Mouse (Mus musculus): ENCODE measurements around the gene Ajm1. TPM values are rescaled to one million over a fixed set of nuclear protein-coding genes. Genes with fewer than 3 reads are reported as not detected.

The Ajm1 gene
- polyA plus RNA-seq (2015; fragmentation: Nextera tagmentation; extraction: Ambion mirVana): 0.05 TPM in 1 of 2 replicates, not detected in the other

DNA sequence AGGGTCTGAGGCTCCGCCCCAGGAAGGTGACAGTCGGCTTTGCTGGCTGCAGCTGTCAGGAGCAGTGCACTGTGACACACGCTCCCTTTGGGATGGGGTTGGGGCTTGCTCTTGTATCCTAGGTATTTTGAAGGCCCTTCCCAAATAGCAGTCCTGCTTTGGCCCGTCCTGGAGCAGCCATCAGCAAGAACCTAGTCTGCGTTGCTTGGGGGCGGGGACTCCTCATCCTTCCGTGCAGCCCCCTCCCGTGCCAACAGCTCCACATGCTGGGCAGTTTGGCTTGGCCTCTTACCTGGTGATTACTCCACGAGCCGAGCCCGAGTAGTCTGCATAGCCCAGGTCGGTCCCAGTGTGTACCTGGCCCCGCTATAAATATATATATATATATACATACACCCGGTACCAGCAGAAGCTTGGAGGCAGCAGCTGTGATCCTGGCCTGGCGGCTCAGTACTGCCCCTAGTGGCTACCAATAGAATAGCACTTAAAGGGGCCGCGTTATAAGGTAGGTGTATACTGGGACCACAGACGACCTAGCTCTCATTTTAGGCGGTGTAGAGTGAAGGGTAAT is at the start of gene Ajm1:
Ajm1 (minus strand) TSS at position 464 of the 571 bp plus-strand sequence.

DNA sequence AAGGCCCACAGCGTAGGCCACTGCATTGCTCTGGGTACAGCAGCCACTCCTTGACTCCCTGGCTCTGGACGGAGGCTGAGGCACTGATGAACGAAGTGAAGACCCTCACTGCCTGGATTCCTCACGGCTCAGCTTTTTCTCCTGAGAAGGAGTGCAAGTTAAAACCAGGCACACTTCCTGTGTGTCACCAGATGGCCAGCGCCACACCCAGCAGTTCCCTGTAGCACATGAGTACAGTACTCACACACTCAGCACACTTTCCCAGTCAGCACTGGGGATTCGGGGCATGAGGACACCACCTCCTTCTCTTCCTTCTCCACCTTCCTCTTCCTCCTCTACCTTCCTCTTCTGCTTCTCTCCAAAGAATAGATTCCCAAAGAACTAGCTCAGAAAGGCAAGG is 46.3 kb upstream of the Ajm1 start, which contains the start of gene Fcna:
Fcna (minus strand) TSS at position 220 of the 400 bp plus-strand sequence.

DNA sequence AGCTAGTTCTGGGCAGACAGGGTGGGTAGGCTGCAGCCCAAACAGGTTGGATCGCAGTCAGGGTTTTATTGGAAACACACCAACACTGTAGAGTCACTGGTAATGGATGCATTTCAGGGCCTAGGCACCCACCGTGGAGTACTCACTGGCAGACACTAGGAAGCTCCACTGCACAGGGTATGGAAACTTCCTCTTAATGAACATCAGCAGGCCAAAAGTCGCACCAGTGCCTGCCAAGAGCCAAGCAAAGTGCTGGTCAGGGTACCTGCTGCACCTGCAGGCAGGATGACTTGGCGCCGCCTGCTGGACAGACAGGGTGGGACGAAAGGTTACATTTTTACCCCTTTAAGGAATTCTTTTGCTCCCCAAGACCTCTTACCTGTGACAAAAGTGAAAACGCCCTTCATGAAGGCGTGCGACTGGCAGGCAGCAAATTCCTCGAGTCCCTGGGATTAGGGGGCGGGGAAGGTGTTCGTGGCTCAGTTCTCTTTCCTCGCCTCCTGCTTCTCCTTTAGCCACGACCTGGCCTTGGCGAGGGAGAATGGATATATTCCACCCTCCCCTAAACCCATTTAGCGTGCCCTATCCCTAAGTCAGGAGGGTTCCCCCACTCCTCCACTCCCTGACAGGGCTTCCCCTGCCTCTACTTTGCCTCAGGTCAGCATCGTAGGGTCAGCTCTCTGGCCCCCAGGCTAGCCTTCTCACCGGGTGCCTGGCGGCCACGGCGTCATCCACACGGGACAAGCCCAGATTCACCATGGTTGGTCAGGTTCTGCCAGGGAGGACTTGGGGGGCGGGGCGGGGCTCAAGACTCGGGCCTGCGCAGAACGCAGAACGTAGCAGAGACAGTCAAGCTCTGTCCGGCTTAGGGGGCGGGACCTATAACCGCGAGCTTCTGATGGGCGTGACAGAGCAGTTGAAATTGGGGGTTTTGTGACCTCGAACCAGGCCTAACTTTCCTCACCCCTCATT is 40.0 kb upstream of the Ajm1 start, which contains the start of gene Tmem141:
Tmem141 (minus strand) TSS at position 777 of the 972 bp plus-strand sequence.

DNA sequence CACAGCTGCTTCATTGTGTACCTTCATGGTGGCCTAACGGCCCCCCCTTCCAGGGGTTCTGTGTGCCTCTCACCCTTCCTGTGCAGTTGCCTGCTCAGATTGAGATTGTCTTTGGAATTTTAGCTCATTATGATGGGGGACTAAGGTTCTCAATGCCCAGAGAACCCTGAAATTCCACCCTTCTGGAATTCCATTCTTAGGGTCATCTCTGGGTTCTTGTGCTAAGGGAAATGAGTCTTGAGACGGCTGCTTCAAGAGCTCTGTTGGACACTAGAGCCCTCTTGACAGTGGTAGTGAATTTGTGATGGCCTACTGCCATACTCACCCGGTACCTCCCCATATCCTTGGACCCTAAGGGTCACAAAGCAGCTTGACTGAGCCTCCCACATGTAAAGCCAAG is 36.0 kb upstream of the Ajm1 start, which contains the start of gene Ccdc183:
Ccdc183 (minus strand) TSS at position 101 of the 400 bp plus-strand sequence.

DNA sequence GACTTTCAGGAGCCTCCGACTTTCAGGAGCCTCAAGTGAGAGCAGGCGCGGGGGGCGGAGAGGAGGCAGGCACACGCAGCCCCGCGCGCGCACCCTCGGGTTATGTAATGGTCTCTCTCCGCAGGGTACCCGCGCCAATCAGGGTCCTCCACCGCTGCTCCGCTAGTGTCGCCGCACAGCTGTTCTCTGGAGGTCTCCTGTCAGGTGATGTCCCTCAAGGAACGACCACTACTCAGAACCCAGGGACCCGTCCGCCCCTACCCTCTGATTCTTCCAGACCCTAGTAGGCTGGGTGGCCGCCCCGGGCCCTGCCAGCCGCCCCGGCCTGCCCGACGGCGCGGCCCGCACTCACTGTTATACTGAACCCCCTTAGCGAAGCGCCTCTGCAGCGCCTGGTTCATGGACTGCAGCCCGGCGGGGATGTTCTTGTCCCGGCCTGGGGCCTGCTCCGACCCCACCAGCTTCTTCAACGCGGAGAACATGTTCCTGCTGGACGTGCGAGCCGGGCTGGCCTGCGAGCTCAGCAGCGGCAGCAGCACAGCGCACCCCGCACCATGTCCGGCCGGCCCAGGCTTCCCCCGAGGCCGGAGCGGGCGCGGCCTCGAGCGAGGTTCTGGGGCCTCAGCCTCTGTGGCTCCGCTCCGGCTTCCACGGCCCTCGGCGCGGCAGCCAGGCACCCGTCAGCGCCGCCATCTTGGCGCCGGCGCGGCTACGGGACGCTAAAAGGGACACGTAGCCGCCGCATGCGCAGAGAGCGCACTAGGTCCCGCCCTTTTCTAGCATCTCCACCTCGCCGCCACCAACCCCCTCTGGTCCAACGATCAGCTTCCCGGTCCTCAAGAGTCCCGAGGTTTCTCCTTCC is 26.4 kb upstream of the Ajm1 start, which contains the start of gene Rabl6:
Rabl6 (minus strand) TSS at position 761 of the 862 bp plus-strand sequence.

DNA sequence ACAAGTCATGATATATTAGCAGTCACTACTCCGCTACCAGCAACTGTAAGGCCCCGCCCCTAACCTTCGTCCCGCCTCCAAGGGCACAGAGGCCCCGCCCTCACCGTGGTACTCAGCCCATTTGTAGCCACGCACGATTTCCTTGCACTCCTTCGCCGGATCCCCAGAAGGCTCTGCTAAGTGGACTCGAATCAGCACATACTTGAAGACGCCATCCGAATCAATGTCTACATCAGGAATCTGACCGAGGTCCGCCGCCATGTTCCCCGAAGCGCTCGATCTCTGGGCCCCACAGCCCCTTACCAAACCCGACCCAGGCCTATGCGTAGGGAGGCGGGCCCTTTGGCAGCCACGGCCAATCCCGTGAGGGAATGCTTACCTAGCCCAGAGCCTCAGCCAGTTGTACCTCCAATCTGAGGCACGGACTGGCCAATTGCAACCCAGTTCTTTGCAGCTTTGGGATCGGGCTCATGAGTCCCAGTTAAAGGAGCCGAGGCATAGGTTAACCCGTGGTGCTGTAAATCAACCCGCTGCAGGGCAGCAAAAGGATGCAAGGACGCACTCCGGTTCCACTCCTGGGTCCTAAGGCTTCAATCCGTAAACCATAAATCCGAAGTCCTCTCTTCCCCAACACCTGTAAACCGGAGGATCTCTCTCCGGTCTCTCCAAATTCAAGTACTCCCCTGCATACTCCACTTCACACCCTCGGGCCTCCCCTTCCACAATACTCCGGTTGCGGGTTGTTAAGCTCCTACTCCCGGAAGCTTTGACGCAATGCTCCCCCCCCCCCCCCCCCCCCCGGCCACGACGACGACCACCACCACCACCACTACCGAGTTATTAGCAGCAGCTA is 6.8 kb downstream of the Ajm1 start, which contains the start of the genes Mamdc4 and Phpt1:
Mamdc4 (minus strand) TSS at position 267 of the 853 bp plus-strand sequence.
Phpt1 (minus strand) TSS at position 646 of the 853 bp plus-strand sequence.

DNA sequence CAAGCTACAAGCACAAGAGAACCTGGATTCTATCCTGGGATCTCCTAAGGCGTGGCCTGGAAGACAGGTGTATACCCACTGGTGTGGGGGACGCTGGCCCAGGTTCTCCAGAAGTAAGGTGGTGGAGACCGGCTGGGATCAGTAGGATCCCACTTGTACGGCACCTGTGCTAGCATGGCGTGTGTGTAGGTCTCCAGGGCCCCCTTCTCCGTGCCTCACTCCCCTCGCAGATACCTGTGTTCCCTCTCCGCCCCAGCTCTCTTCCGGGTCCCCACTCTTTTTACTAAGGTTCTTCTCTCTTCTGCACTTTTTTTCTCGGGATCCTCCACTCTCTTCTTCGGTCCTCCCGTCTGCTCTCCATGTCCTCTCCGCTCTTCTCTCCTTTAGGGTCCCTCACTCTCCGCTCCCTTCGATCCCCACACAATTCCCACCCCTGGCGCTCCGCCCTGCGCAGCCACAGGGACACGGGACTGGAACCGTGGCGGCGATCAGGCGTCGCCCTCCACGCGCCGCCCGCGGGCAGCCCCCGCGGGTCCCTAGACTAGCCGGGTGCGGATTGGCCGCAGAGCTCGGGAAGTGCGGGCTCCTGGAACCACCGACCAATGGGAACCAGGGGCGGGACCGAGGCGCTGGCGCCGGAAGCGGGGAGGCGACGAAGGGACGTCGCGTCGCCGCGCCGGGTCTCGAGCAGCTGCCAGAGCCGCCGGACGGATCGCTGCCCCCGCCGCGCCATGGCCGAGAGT is 24.2 kb downstream of the Ajm1 start, which contains the start of gene Edf1:
Edf1 (plus strand) TSS at position 627 of the 743 bp plus-strand sequence.

DNA sequence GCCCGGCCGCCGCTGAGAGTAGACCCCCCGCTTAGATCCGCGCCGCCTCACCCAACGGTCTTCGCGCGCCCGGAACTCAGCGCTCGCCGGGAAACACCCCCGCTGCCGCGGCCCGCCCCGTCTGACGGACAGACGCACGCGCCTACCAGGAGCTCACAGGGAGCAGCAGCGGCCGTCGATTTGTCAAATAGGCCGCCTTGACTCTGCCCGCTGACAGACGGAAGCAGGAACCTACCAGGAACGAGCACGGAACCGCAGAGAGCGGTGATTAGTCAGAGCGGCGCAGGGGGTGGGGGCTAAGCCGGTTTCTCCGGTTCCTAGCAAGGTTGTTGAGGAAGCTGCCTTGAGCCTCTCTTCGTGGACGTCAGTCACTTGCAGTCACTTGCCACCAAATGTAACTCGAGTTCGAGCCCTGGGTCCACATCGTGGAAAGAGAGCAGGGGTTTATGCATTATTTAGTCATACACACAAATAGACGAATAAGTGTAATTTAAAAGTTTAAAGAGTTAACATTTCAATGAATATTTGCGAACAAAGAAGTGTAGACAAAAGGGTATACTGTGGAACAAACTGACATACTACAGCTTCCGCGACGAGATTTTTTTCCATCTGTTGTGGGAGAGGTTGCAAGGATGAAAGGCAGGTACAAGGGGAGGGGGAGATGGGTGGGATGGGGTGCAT is 34.6 kb downstream of the Ajm1 start, which contains the start of gene Traf2:
Traf2 (minus strand) TSS at position 130 of the 681 bp plus-strand sequence.

Other genes with a start within 250 kb of the Ajm1 start
- 32.5 and 37.0 TPM in 2 replicates for gene Man1b1, start 249.4 kb downstream of the Ajm1 start, polyA plus RNA-seq (2015; fragmentation: Nextera tagmentation; extraction: Ambion mirVana)
- gene Dpp7, start 225.4 kb downstream of the Ajm1 start, polyA plus RNA-seq (2015; fragmentation: Nextera tagmentation; extraction: Ambion mirVana): 13.1 and 14.8 TPM in 2 replicates
- gene Uap1l1, start 216.1 kb downstream of the Ajm1 start, polyA plus RNA-seq (2015; fragmentation: Nextera tagmentation; extraction: Ambion mirVana): 34.1 and 37.0 TPM in 2 replicates
- gene Sapcd2, start 209.4 kb downstream of the Ajm1 start, polyA plus RNA-seq (2015; fragmentation: Nextera tagmentation; extraction: Ambion mirVana): 5.6 and 5.9 TPM in 2 replicates
- 38.2 and 39.1 TPM in 2 replicates for gene Entpd2, start 185.9 kb downstream of the Ajm1 start, polyA plus RNA-seq (2015; fragmentation: Nextera tagmentation; extraction: Ambion mirVana)
- 58.9 and 59.9 TPM in 2 replicates for gene Npdc1, start 182.4 kb downstream of the Ajm1 start, polyA plus RNA-seq (2015; fragmentation: Nextera tagmentation; extraction: Ambion mirVana)
- 0.08 TPM in 1 of 2 replicates, not detected in the other for gene Fut7, start 158.5 kb downstream of the Ajm1 start, polyA plus RNA-seq (2015; fragmentation: Nextera tagmentation; extraction: Ambion mirVana)
- 1.5 and 1.6 TPM in 2 replicates for gene Abca2, start 153.1 kb downstream of the Ajm1 start, polyA plus RNA-seq (2015; fragmentation: Nextera tagmentation; extraction: Ambion mirVana)
- gene Clic3, start 124.9 kb downstream of the Ajm1 start, polyA plus RNA-seq (2015; fragmentation: Nextera tagmentation; extraction: Ambion mirVana): 10.4 and 12.0 TPM in 2 replicates
- 34.9 and 35.2 TPM in 2 replicates for gene Paxx, start 120.7 kb downstream of the Ajm1 start, polyA plus RNA-seq (2015; fragmentation: Nextera tagmentation; extraction: Ambion mirVana)
- 0.47 and 0.68 TPM in 2 replicates for gene Ptgds, start 111.7 kb downstream of the Ajm1 start, polyA plus RNA-seq (2015; fragmentation: Nextera tagmentation; extraction: Ambion mirVana)
- not detected in 2 replicates for gene Lcn12, start 87.8 kb downstream of the Ajm1 start, polyA plus RNA-seq (2015; fragmentation: Nextera tagmentation; extraction: Ambion mirVana)
- gene Fbxw5, start 81.0 kb downstream of the Ajm1 start, polyA plus RNA-seq (2015; fragmentation: Nextera tagmentation; extraction: Ambion mirVana): 68.9 and 70.0 TPM in 2 replicates
- gene C8g, start 80.0 kb downstream of the Ajm1 start, polyA plus RNA-seq (2015; fragmentation: Nextera tagmentation; extraction: Ambion mirVana): 1.8 and 3.6 TPM in 2 replicates
- 15.1 and 15.8 TPM in 2 replicates for gene Traf2, start 34.8 kb downstream of the Ajm1 start, polyA plus RNA-seq (2015; fragmentation: Nextera tagmentation; extraction: Ambion mirVana)
- 285 and 297 TPM in 2 replicates for gene Edf1, start 23.9 kb downstream of the Ajm1 start, polyA plus RNA-seq (2015; fragmentation: Nextera tagmentation; extraction: Ambion mirVana)
- 0.19 and 1.1 TPM in 2 replicates for gene Mamdc4, start 6.9 kb downstream of the Ajm1 start, polyA plus RNA-seq (2015; fragmentation: Nextera tagmentation; extraction: Ambion mirVana)
- 78.4 and 95.7 TPM in 2 replicates for gene Phpt1, start 6.5 kb downstream of the Ajm1 start, polyA plus RNA-seq (2015; fragmentation: Nextera tagmentation; extraction: Ambion mirVana)
- gene Rabl6, start 26.8 kb upstream of the Ajm1 start, polyA plus RNA-seq (2015; fragmentation: Nextera tagmentation; extraction: Ambion mirVana): 31.5 and 33.2 TPM in 2 replicates
- gene Ccdc183, start 35.9 kb upstream of the Ajm1 start, polyA plus RNA-seq (2015; fragmentation: Nextera tagmentation; extraction: Ambion mirVana): 0.23 and 0.37 TPM in 2 replicates
- 61.4 and 62.3 TPM in 2 replicates for gene Tmem141, start 40.2 kb upstream of the Ajm1 start, polyA plus RNA-seq (2015; fragmentation: Nextera tagmentation; extraction: Ambion mirVana)
- 55.5 and 333 TPM in 2 replicates for gene Fcna, start 46.3 kb upstream of the Ajm1 start, polyA plus RNA-seq (2015; fragmentation: Nextera tagmentation; extraction: Ambion mirVana)
- 1.5 and 2.1 TPM in 2 replicates for gene Lcn8, start 71.4 kb upstream of the Ajm1 start, polyA plus RNA-seq (2015; fragmentation: Nextera tagmentation; extraction: Ambion mirVana)
- not detected in 2 replicates for gene Lcn5, start 76.2 kb upstream of the Ajm1 start, polyA plus RNA-seq (2015; fragmentation: Nextera tagmentation; extraction: Ambion mirVana)
- gene Lcn6, start 95.0 kb upstream of the Ajm1 start, polyA plus RNA-seq (2015; fragmentation: Nextera tagmentation; extraction: Ambion mirVana): 0.34 and 0.50 TPM in 2 replicates
- gene Lcn10, start 101.0 kb upstream of the Ajm1 start, polyA plus RNA-seq (2015; fragmentation: Nextera tagmentation; extraction: Ambion mirVana): 0.57 and 0.71 TPM in 2 replicates
- not detected in 2 replicates for gene Obp2a, start 118.3 kb upstream of the Ajm1 start, polyA plus RNA-seq (2015; fragmentation: Nextera tagmentation; extraction: Ambion mirVana)
- 61.4 and 71.3 TPM in 2 replicates for gene Bmyc, start 125.0 kb upstream of the Ajm1 start, polyA plus RNA-seq (2015; fragmentation: Nextera tagmentation; extraction: Ambion mirVana)
- gene Obp2b, start 155.3 kb upstream of the Ajm1 start, polyA plus RNA-seq (2015; fragmentation: Nextera tagmentation; extraction: Ambion mirVana): not detected in 2 replicates
- not detected in 2 replicates for gene Lcn3, start 183.8 kb upstream of the Ajm1 start, polyA plus RNA-seq (2015; fragmentation: Nextera tagmentation; extraction: Ambion mirVana)
- gene Lcn11, start 195.3 kb upstream of the Ajm1 start, polyA plus RNA-seq (2015; fragmentation: Nextera tagmentation; extraction: Ambion mirVana): not detected in 2 replicates
- not detected in 2 replicates for gene Gm13539, start 200.5 kb upstream of the Ajm1 start, polyA plus RNA-seq (2015; fragmentation: Nextera tagmentation; extraction: Ambion mirVana)
- gene Glt6d1, start 234.1 kb upstream of the Ajm1 start, polyA plus RNA-seq (2015; fragmentation: Nextera tagmentation; extraction: Ambion mirVana): not detected in 2 replicates
- gene Lcn9, start 241.4 kb upstream of the Ajm1 start, polyA plus RNA-seq (2015; fragmentation: Nextera tagmentation; extraction: Ambion mirVana): not detected in 2 replicates

All from urinary bladder, postnatal 0 days (tissue).